In the genomic region with DNA sequence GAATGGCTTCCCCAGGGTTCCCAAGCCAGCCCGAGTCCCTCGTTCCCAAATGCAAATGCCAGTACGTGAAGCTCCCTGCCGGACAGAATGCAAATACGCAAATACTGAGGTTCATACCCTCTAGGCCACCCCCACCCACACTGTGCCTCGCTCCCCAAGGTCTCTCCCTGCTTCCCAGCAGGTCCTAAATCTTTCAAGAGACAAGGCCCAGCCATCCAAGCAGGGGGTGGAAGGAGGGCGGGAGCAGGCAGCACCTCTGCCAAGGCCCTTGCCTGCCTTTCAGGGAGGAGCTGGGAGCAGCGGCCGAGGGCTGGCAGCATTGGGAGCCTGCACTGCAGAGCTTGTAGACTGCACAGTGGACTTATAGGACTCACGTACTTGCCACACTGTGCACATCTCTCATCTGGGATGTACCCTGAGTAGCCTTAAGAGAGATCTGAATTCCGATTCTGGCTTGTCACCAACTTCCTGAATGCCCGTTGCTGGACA, we compare ENCODE assay signal across 37 mouse cellular contexts. TPM values are rescaled to one million over a fixed set of nuclear protein-coding genes. Genes with fewer than 3 reads are reported as not detected.
DNase-seq lines count a peak whose midpoint lies in the region; ATAC-seq lines count a peak whose summit lies in the region.
"Had no signal": no experiment of that assay in that cellular context is flagged by ENCODE, and none has a peak within 500 bp of the region (broad histone marks: within the 10 kb centered on the region; RNA-seq: fewer than 3 reads in every experiment).

Gene Tacr2, plus strand, starts transcription at position 439 of the 489 bp plus-strand sequence.

- H3K27ac ChIP-seq in neural tube, embryonic 13.5 days (replicated peaks): no peak within 1 kb of the TSS
- no peak within 1 kb of the TSS for H3K27ac ChIP-seq in stomach, embryonic 16.5 days (ENCODE audit: low read length)
- H3K27ac ChIP-seq: embryonic facial prominence, embryonic 12.5 days; gastrocnemius, adult 2 months; hindbrain, embryonic 12.5 days; hindbrain, postnatal 0 days; limb, embryonic 13.5 days; midbrain, embryonic 13.5 days had no signal

- H3K4me3 ChIP-seq in neural tube, embryonic 13.5 days: no peak within 1 kb of the TSS
- H3K4me3 ChIP-seq in stomach, embryonic 16.5 days (replicated peaks; ENCODE audit: low read length): no peak within 1 kb of the TSS
- H3K4me3 ChIP-seq: embryonic facial prominence, embryonic 12.5 days; gastrocnemius, adult 2 months; hindbrain, embryonic 12.5 days; limb, embryonic 13.5 days; megakaryocyte, embryonic 14.5 days; midbrain, embryonic 13.5 days had no signal

- no peak within 1 kb of the TSS for H3K9ac ChIP-seq in neural tube, embryonic 13.5 days
- 0 out of 2 replicates have a peak within 1 kb of the TSS, but pooled peaks have one; percentile 18 for H3K9ac ChIP-seq in stomach, embryonic 16.5 days (ENCODE audit: low read length)
- H3K9ac ChIP-seq: embryonic facial prominence, embryonic 12.5 days; hindbrain, embryonic 12.5 days; limb, embryonic 13.5 days; liver, postnatal 0 days; midbrain, embryonic 13.5 days had no signal

- no peaks in the 10 kb centered on the region for H3K9me3 ChIP-seq in neural tube, embryonic 13.5 days
- no peaks in the 10 kb centered on the region for H3K9me3 ChIP-seq in stomach, embryonic 16.5 days (replicated peaks; ENCODE audit: control insufficient read depth, low read length)
- H3K9me3 ChIP-seq: embryonic facial prominence, embryonic 12.5 days; hindbrain, embryonic 12.5 days; limb, embryonic 13.5 days; megakaryocyte, embryonic 14.5 days; midbrain, embryonic 13.5 days had no signal

- no peak within 1 kb of the TSS for H3K4me2 ChIP-seq in neural tube, embryonic 13.5 days
- no peak within 1 kb of the TSS for H3K4me2 ChIP-seq in stomach, embryonic 16.5 days (ENCODE audit: low read depth, low read length)
- H3K4me2 ChIP-seq: embryonic facial prominence, embryonic 12.5 days; heart, embryonic 11.5 days; hindbrain, embryonic 12.5 days; limb, embryonic 13.5 days; liver, embryonic 11.5 days; midbrain, embryonic 13.5 days had no signal

- no peaks in the 10 kb centered on the region for H3K36me3 ChIP-seq in neural tube, embryonic 13.5 days
- H3K36me3 ChIP-seq in stomach, embryonic 16.5 days (ENCODE audit: control insufficient read depth, insufficient read depth, low read length): no peaks in the 10 kb centered on the region
- H3K36me3 ChIP-seq: embryonic facial prominence, embryonic 12.5 days; hindbrain, embryonic 12.5 days; limb, embryonic 13.5 days; midbrain, embryonic 13.5 days had no signal

- 45% methylated on average over 12 of the region's 12 CpGs for WGBS in neural tube, embryonic 13.5 days
- WGBS in stomach, embryonic 16.5 days: 53% methylated on average over 12 of the region's 12 CpGs

- no peak for DNase-seq in neural tube, embryonic 10.5 days (ENCODE audit: extremely low spot score, low spot score)
- peak; percentile 89 to 93 for DNase-seq in adrenal gland, adult (ENCODE audit: inconsistent age in 2 of 2, low spot score in 1 of 2)
- peak; percentile 87 for DNase-seq in adrenal gland, postnatal 14 days
- DNase-seq in T-cell, adult 2 months (ENCODE audit: low spot score): no peak
- no peak for DNase-seq in thymus, postnatal 14 days
- DNase-seq in left cerebral cortex, adult 9 months (ENCODE audit: low spot score in 2 of 2): no peak
- DNase-seq: cerebellum, adult 11-12 months; cerebellum, adult 9-11 months; embryo, embryonic 11 days; gastrocnemius, adult 2 months; gastrocnemius, postnatal 36 days; heart, adult 18-20 months; heart, postnatal 36 days; kidney, adult 9 months; kidney, postnatal 14 days; layer of hippocampus, adult 9-11 months; liver, postnatal 0 days; lung, postnatal 36 days; retina, postnatal 1 day; right cerebral cortex, postnatal 14 days; thymus, adult 2 months; thymus, postnatal 4 days had no signal

- no peaks in the 10 kb centered on the region for H3K4me1 ChIP-seq in neural tube, embryonic 13.5 days (replicated peaks)
- peaks cover 9% of the 10 kb centered on the region; the same call in 1 of the 2 replicates for H3K4me1 ChIP-seq in stomach, embryonic 16.5 days (ENCODE audit: control insufficient read depth, insufficient read depth, low read length)
- H3K4me1 ChIP-seq: hindbrain, embryonic 12.5 days; limb, embryonic 13.5 days; midbrain, embryonic 13.5 days had no signal

- no peaks in the 10 kb centered on the region for H3K27me3 ChIP-seq in neural tube, embryonic 13.5 days
- H3K27me3 ChIP-seq in stomach, embryonic 16.5 days (ENCODE audit: control insufficient read depth, insufficient read depth, low read length): no peaks in the 10 kb centered on the region
- H3K27me3 ChIP-seq: embryonic facial prominence, embryonic 12.5 days; hindbrain, embryonic 12.5 days; midbrain, embryonic 13.5 days had no signal

- ATAC-seq in neural tube, embryonic 13.5 days (ENCODE audit: low read depth): peak; percentile 19; the same call in 1 of the 2 replicates
- no peak for ATAC-seq in stomach, embryonic 16.5 days (ENCODE audit: insufficient read depth, low FRiP score)
- ATAC-seq: activated CD4-positive, CD25-positive, alpha-beta regulatory T cell, adult 4 months; forebrain, embryonic 16.5 days; hindbrain, postnatal 0 days; intestine, embryonic 16.5 days; liver, postnatal 0 days; midbrain, embryonic 13.5 days had no signal

RNA-seq across cellular contexts. Expression of gene Tacr2, which starts in this region (rescaled TPM):
- polyA plus RNA-seq in neural tube, embryonic 13.5 days (2015; fragmentation: Nextera tagmentation; extraction: Ambion mirVana): 0.25 TPM in 1 of 2 replicates, not detected in the other
- total RNA-seq in adrenal gland, postnatal 14 days (2021): 10.1 and 15.3 TPM in 2 replicates
- polyA plus RNA-seq in stomach, embryonic 16.5 days (2015; fragmentation: Nextera tagmentation; extraction: Ambion mirVana): 1.4 and 1.6 TPM in 2 replicates
- total RNA-seq: gastrocnemius, adult 2 months; gastrocnemius, postnatal 36 days; heart, adult 18-20 months; heart, postnatal 36 days; hindbrain, postnatal 0 days; MEL; neutrophil, adult 5-6 weeks had no signal
- polyA plus RNA-seq: activated CD4-positive, CD25-positive, alpha-beta regulatory T cell, adult 4 months; embryonic facial prominence, embryonic 12.5 days; forebrain, embryonic 16.5 days; heart, embryonic 11.5 days; hindbrain, embryonic 12.5 days; limb, embryonic 13.5 days; liver, embryonic 11.5 days; liver, postnatal 0 days; midbrain, embryonic 13.5 days had no signal

Comparison
In these comparisons a context has a peak if more than half of its experiments do, and no peak if none do; other contexts are left out.
1. Peak in ATAC-seq in neural tube, embryonic 13.5 days; RNA of the gene not detected or under 1 TPM.
2. DNase-seq: peak in adrenal gland, adult (2 of 2) and adrenal gland, postnatal 14 days (single experiment); none in neural tube, embryonic 10.5 days (single experiment), T-cell, adult 2 months (single experiment), thymus, postnatal 14 days (single experiment) and left cerebral cortex, adult 9 months (0 of 2).